ENCODE assay signal across 12 mouse cellular contexts in the genomic region with DNA sequence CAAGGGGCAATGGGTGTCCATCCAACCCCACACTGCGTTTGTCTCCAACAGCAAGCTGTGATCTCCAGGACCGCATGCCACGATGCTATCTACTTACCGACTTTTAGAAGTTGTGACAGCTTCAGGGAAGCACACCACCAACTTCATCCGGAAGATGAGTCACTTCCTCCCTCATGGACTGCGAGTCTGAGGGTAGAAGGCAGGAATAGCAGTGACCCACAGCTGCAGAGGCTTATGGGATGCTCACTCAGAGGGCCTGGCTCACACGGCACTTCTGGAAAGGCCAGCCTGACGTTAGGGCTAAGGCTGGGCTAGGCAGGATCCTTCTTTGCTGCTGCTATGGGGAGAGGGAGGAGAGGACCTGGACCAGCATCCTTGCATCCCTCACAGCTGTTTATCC. TPM values are rescaled to one million over a fixed set of nuclear protein-coding genes. Genes with fewer than 3 reads are reported as not detected.
DNase-seq lines count a peak whose midpoint lies in the region; ATAC-seq lines count a peak whose summit lies in the region.
"Had no signal": no experiment of that assay in that cellular context is flagged by ENCODE, and none has a peak within 500 bp of the region (broad histone marks: within the 10 kb centered on the region; RNA-seq: fewer than 3 reads in every experiment).

A gene (minus strand): TSS at position 175 of the 400 bp plus-strand sequence.

- no peaks in the 10 kb centered on the region for H3K36me3 ChIP-seq in hindbrain, embryonic 13.5 days
- H3K36me3 ChIP-seq in hindbrain, embryonic 11.5 days (ENCODE audit: control insufficient read depth, insufficient read depth, low read length), result no peaks in the 10 kb centered on the region
- H3K36me3 ChIP-seq: midbrain, embryonic 10.5 days; neural tube, embryonic 12.5 days had no signal

- WGBS in hindbrain, embryonic 13.5 days, result 85% methylated on average over 8 of the region's 8 CpGs
- 77% methylated on average over 8 of the region's 8 CpGs for WGBS in hindbrain, embryonic 11.5 days

- DNase-seq in kidney, adult 9 months, result peak; percentile 36
- no peak for DNase-seq in kidney, adult 8-10 months
- no peak for DNase-seq in urinary bladder, adult 2 months (ENCODE audit: low spot score)
- DNase-seq in urinary bladder, postnatal 10 days (ENCODE audit: low spot score), result no peak
- DNase-seq in kidney, postnatal 36 days, result peak; percentile 32 to 48
- no peak for DNase-seq in cerebellum, adult 11 months
- no peak for DNase-seq in hindbrain, embryonic 11.5 days (ENCODE audit: low spot score)
- DNase-seq: thymus, adult 18-20 months had no signal

- H3K27ac ChIP-seq in hindbrain, embryonic 13.5 days, result no peak within 1 kb of the TSS
- H3K27ac ChIP-seq in hindbrain, embryonic 11.5 days (ENCODE audit: low read depth, low read length), result no peak within 1 kb of the TSS
- H3K27ac ChIP-seq: midbrain, embryonic 10.5 days; neural tube, embryonic 12.5 days had no signal

- H3K9ac ChIP-seq in hindbrain, embryonic 13.5 days, result no peak within 1 kb of the TSS
- H3K9ac ChIP-seq in hindbrain, embryonic 11.5 days (ENCODE audit: low read depth, low read length), result no peak within 1 kb of the TSS
- H3K9ac ChIP-seq: neural tube, embryonic 12.5 days had no signal

- no peak within 1 kb of the TSS for H3K4me3 ChIP-seq in hindbrain, embryonic 13.5 days
- no peak within 1 kb of the TSS for H3K4me3 ChIP-seq in hindbrain, embryonic 11.5 days (ENCODE audit: low read depth, low read length)
- H3K4me3 ChIP-seq: midbrain, embryonic 10.5 days; neural tube, embryonic 12.5 days had no signal

- no peaks in the 10 kb centered on the region for H3K9me3 ChIP-seq in hindbrain, embryonic 13.5 days
- no peaks in the 10 kb centered on the region for H3K9me3 ChIP-seq in hindbrain, embryonic 11.5 days (ENCODE audit: control insufficient read depth, low read length)
- H3K9me3 ChIP-seq: midbrain, embryonic 10.5 days; neural tube, embryonic 12.5 days had no signal

- no peak within 1 kb of the TSS for H3K4me2 ChIP-seq in hindbrain, embryonic 13.5 days
- no peak within 1 kb of the TSS for H3K4me2 ChIP-seq in hindbrain, embryonic 11.5 days (replicated peaks; ENCODE audit: low read depth, low read length)
- H3K4me2 ChIP-seq: neural tube, embryonic 12.5 days had no signal

- ATAC-seq in hindbrain, embryonic 13.5 days (ENCODE audit: low FRiP score), result no peak
- no peak for ATAC-seq in hindbrain, embryonic 11.5 days (ENCODE audit: low FRiP score)
- ATAC-seq: hindbrain, embryonic 16.5 days had no signal

- no peaks in the 10 kb centered on the region for H3K27me3 ChIP-seq in hindbrain, embryonic 13.5 days
- no peaks in the 10 kb centered on the region for H3K27me3 ChIP-seq in hindbrain, embryonic 11.5 days (ENCODE audit: control insufficient read depth, insufficient read depth, low read length)
- H3K27me3 ChIP-seq: neural tube, embryonic 12.5 days had no signal

- H3K4me1 ChIP-seq in hindbrain, embryonic 13.5 days (replicated peaks), result peaks cover 11% of the 10 kb centered on the region; the same call in 1 of the 2 replicates
- H3K4me1 ChIP-seq in hindbrain, embryonic 11.5 days (replicated peaks; ENCODE audit: control insufficient read depth, insufficient read depth, low read length), result no peaks in the 10 kb centered on the region

RNA-seq across cellular contexts. Expression of the gene that starts here (rescaled TPM):
- 23.3 and 27.0 TPM in 2 replicates for polyA plus RNA-seq in urinary bladder, adult 2 months (2012; rRNA removed)
- 5.8 TPM in 2 replicates for polyA plus RNA-seq in hindbrain, embryonic 13.5 days (2015; fragmentation: Nextera tagmentation; extraction: Ambion mirVana)
- 2.1 and 2.4 TPM in 2 replicates for polyA plus RNA-seq in hindbrain, embryonic 11.5 days (2014; fragmentation: Nextera tagmentation; extraction: Ambion mirVana)

Comparison
In these comparisons a context has a peak if more than half of its experiments do, and no peak if none do; other contexts are left out.
1. DNase-seq: peak in kidney, adult 9 months (single experiment) and kidney, postnatal 36 days (2 of 2); none in kidney, adult 8-10 months (0 of 2), urinary bladder, adult 2 months (single experiment), urinary bladder, postnatal 10 days (single experiment), cerebellum, adult 11 months (single experiment) and hindbrain, embryonic 11.5 days (single experiment).